Mouse (Mus musculus) left cerebral cortex, adult 2 months (tissue): Measurements from ENCODE around the gene Sccpdh. TPM values are rescaled to one million over a fixed set of nuclear protein-coding genes. Genes with fewer than 3 reads are reported as not detected.
"Not testable (repeated sequence)": the region's sequence is repeated elsewhere in the genome, so short reads cannot be mapped to it uniquely, and the experiment has no call there.

ENCODE experiments used
- DNase-seq, 2 experiments: peaks; one replicate each; pipeline ENCODE4 v3.0.0; 2021 to 2022; ENCODE audit warnings: low spot score in 2 of 2, mixed read lengths in 1 of 2; ENCODE audit errors: extremely low spot score in 1 of 2
- H3K27ac ChIP-seq: fragments of 200-600 bp; 2 replicates; pipeline ENCODE4 v1.8.1; 2022
- H3K4me3 ChIP-seq: fragments of 200-600 bp; 2 replicates; pipeline ENCODE4 v1.8.1; 2022
- CTCF ChIP-seq: fragments of 200-600 bp; IDR thresholded peaks from 2 replicates; pipeline ENCODE4 v1.8.1; 2022; ENCODE audit warnings: antibody characterized with exemption, mild to moderate bottlenecking, moderate library complexity
- intact Hi-C: fragments of 180-260 bp; cut with DNase I; formaldehyde crosslinking; loops from one replicate; pipeline ENCODE4 v1.15.1; 2025
- total RNA-seq, 2 experiments: library from RNA; stranded (reverse); gene quantifications; 2 replicates each; pipeline ENCODE4 v1.2.3; 2021

The Sccpdh gene
- total RNA-seq, 2 experiments from 2014 or later = 49.8 to 56.5 TPM

GRCm38 (mm10) chr1:179668836-179669537, 977 bp downstream of the Sccpdh start:
- TF ChIP-seq CTCF = no peak; the same call in 1 of the 2 replicates

GRCm38 (mm10) chr1:179674355-179674754, 6.3 kb downstream of the Sccpdh start:
- intact Hi-C loops = no loop called here
- DNase-seq = no peak
- no peak for TF ChIP-seq CTCF
- no peak overlapping the region for H3K4me3 ChIP-seq
- H3K27ac ChIP-seq = no peak overlapping the region

More at GRCm38 (mm10) chr1:179668836-179669537, 977 bp downstream of the Sccpdh start:
- peak overlapping the region; percentile 80; the same call in 1 of the 2 replicates for H3K27ac ChIP-seq
- DNase-seq = no peak
- intact Hi-C loops = no loop called here
- H3K4me3 ChIP-seq = peak overlapping the region; percentile 88

- no peak for TF ChIP-seq CTCF
- H3K27ac ChIP-seq = no peak overlapping the region
- H3K4me3 ChIP-seq = no peak overlapping the region
- intact Hi-C loops = no loop called here
- DNase-seq = no peak
Measured at GRCm38 (mm10) chr1:179677031-179677430, 9.0 kb downstream of the Sccpdh start.

GRCm38 (mm10) chr1:179679326-179679725, 11.3 kb downstream of the Sccpdh start:
- H3K4me3 ChIP-seq = no peak overlapping the region
- no peak for DNase-seq
- intact Hi-C loops = no loop called here
- TF ChIP-seq CTCF = no peak
- no peak overlapping the region for H3K27ac ChIP-seq

- H3K4me3 ChIP-seq, intact Hi-C loops, DNase-seq, H3K27ac ChIP-seq: not testable (repeated sequence)
Measured at GRCm38 (mm10) chr1:179682753-179683152, 14.7 kb downstream of the Sccpdh start.

GRCm38 (mm10) chr1:179686348-179686747, 18.3 kb downstream of the Sccpdh start:
- Histone ChIP-seq H3K27ac (no peak overlapping the region), H3K4me3 (no peak overlapping the region)
- TF ChIP-seq CTCF = no peak
- DNase-seq = no peak
- intact Hi-C loops = no loop called here

GRCm38 (mm10) chr1:179686781-179687180, 18.8 kb downstream of the Sccpdh start:
- Histone ChIP-seq H3K27ac (no peak overlapping the region), H3K4me3 (no peak overlapping the region)
- TF ChIP-seq CTCF = no peak
- DNase-seq = no peak
- intact Hi-C loops = no loop called here

GRCm38 (mm10) chr1:179687305-179687704, 19.3 kb downstream of the Sccpdh start:
- DNase-seq = no peak
- intact Hi-C loops = no loop called here
- TF ChIP-seq CTCF = no peak

GRCm38 (mm10) chr1:179687966-179688365, 20.0 kb downstream of the Sccpdh start:
- intact Hi-C loops = no loop called here

More at GRCm38 (mm10) chr1:179687305-179687704, 19.3 kb downstream of the Sccpdh start:
- H3K4me3 ChIP-seq = no peak overlapping the region
- no peak overlapping the region for H3K27ac ChIP-seq

GRCm38 (mm10) chr1:179688415-179688814, 20.4 kb downstream of the Sccpdh start:
- Histone ChIP-seq H3K27ac (no peak overlapping the region), H3K4me3 (no peak overlapping the region)
- DNase-seq = no peak
- no peak for TF ChIP-seq CTCF
- intact Hi-C loops = no loop called here

More at GRCm38 (mm10) chr1:179687966-179688365, 20.0 kb downstream of the Sccpdh start:
- no peak for TF ChIP-seq CTCF
- no peak overlapping the region for H3K27ac ChIP-seq
- H3K4me3 ChIP-seq = no peak overlapping the region
- DNase-seq = no peak

GRCm38 (mm10) chr1:179688914-179689313, 20.9 kb downstream of the Sccpdh start:
- H3K4me3 ChIP-seq = no peak overlapping the region
- no peak for DNase-seq
- no peak for TF ChIP-seq CTCF
- H3K27ac ChIP-seq = no peak overlapping the region
- intact Hi-C loops = no loop called here

GRCm38 (mm10) chr1:179689479-179689878, 21.5 kb downstream of the Sccpdh start:
- DNase-seq = no peak
- no peak for TF ChIP-seq CTCF
- Histone ChIP-seq H3K4me3 (no peak overlapping the region), H3K27ac (no peak overlapping the region)
- intact Hi-C loops = no loop called here

- intact Hi-C loops = no loop called here
- no peak for DNase-seq
- Histone ChIP-seq H3K27ac (no peak overlapping the region), H3K4me3 (no peak overlapping the region)
- TF ChIP-seq CTCF = no peak
Measured at GRCm38 (mm10) chr1:179704150-179704549, 36.1 kb downstream of the Sccpdh start.
